Mouse (Mus musculus) testis, adult 2 months (tissue): ENCODE data around the gene Gcc1. TPM values are rescaled to one million over a fixed set of nuclear protein-coding genes. Genes with fewer than 3 reads are reported as not detected.

Experiments
- H3K27ac ChIP-seq: fragments of 200-500 bp; 2 replicates; pipeline ENCODE4 v1.5.1; 2012; ENCODE audit warnings: low read depth, low read length; ENCODE audit not compliant: control insufficient read depth, insufficient read depth
- H3K27me3 ChIP-seq: fragments of 200-500 bp; 2 replicates; pipeline ENCODE4 v1.6.1; 2012; ENCODE audit warnings: mild to moderate bottlenecking, low read length, moderate library complexity; ENCODE audit not compliant: control insufficient read depth, insufficient read depth
- H3K36me3 ChIP-seq: fragments of 200-500 bp; 2 replicates; pipeline ENCODE4 v1.6.1; 2012; ENCODE audit warnings: mild to moderate bottlenecking, low read length; ENCODE audit not compliant: control insufficient read depth, insufficient read depth
- H3K4me1 ChIP-seq: fragments of 200-500 bp; 2 replicates; pipeline ENCODE4 v1.6.1; 2012; ENCODE audit warnings: low read length; ENCODE audit not compliant: control insufficient read depth, insufficient read depth
- H3K4me3 ChIP-seq: fragments of 200-500 bp; 2 replicates; pipeline ENCODE4 v1.5.1; 2012; ENCODE audit warnings: low read depth, mild to moderate bottlenecking, low read length, moderate library complexity, mixed read lengths; ENCODE audit not compliant: control insufficient read depth
- CTCF ChIP-seq: fragments of 200-500 bp; IDR thresholded peaks from 2 replicates; pipeline ENCODE4 v1.5.1; 2012; ENCODE audit warnings: low read depth, mild to moderate bottlenecking, inconsistent platforms, low read length, moderate library complexity; ENCODE audit not compliant: control insufficient read depth, insufficient read depth, insufficient replicate concordance
- POLR2A ChIP-seq: fragments of 200-500 bp; IDR thresholded peaks from 2 replicates; pipeline ENCODE4 v1.6.1; 2012; ENCODE audit warnings: low read depth, mild to moderate bottlenecking, inconsistent platforms, low read length, moderate library complexity; ENCODE audit not compliant: control insufficient read depth
- polyA plus RNA-seq: library from polyadenylated mRNA; depleted of rRNA; stranded (reverse); fragments of >200 nt; gene quantifications from 2 replicates; pipeline ENCODE4 v1.2.3, GENCODE M21; 2012

Gcc1 gene
- polyA plus RNA-seq, 1 experiment: 12.1 TPM

DNA sequence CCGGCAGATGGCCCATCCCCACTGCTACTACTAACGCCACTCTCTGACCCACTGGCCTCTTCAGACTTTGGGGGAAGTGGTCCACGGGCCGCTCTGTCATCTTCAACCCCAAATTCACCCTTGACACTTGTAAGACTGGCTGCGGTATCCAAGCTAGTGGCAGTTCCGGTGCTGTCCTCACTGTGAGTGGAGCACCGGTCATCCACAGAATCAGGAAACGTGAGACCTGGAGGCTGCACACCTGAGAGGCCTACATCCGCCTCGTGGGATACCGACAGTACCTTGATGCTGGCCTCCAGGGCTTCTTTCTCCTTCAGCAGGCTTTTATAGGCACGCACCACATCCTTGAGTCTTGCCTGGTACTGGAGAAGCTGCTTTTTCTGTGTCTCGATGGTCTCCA, 7.3 kb downstream of the Gcc1 start:
- Histone ChIP-seq H3K36me3 (no peaks in the 10 kb centered on the region), H3K4me1 (peaks cover 20% of the 10 kb centered on the region), H3K27ac (peak overlapping the region; percentile 88), H3K27me3 (no peaks in the 10 kb centered on the region), H3K4me3 (peak overlapping the region; percentile 92)
- TF ChIP-seq CTCF: no peak
- TF ChIP-seq POLR2A: no peak

DNA sequence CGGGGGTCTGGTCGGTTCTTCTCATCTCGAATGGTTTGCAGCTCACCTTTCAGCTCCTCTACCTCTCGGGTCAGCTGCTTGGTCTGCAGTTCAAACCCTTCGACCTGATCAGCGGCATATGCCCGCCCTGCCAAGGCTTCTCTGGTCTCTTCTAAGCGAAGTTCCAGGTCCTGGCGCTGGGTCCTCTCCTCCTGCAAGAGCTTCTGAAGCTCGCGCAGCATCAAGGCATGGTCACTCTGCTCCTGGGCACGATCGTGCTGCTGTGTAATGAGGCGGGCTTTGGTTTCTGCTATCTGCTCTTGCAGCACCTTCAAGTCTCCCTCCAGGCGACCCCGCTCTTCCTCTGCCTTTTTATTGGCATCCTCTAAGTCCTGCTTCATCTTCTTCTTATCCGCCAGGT, 7.8 kb downstream of the Gcc1 start:
- H3K36me3 ChIP-seq: peaks cover 1% of the 10 kb centered on the region; the same call in 1 of the 2 replicates
- TF ChIP-seq POLR2A (no peak), CTCF (no peak)
- peak overlapping the region; percentile 92 for H3K4me3 ChIP-seq
- H3K4me1 ChIP-seq: peaks cover 20% of the 10 kb centered on the region
- no peak overlapping the region for H3K27ac ChIP-seq
- H3K27me3 ChIP-seq: no peaks in the 10 kb centered on the region

GRCm38 (mm10) chr6:28419673-28420072, 8.5 kb downstream of the Gcc1 start:
- TF ChIP-seq CTCF (no peak), POLR2A (no peak)
- Histone ChIP-seq H3K4me3 (peak overlapping the region; percentile 92), H3K27ac (no peak overlapping the region; the same call in 1 of the 2 replicates), H3K27me3 (no peaks in the 10 kb centered on the region), H3K36me3 (peaks cover 1% of the 10 kb centered on the region; the same call in 1 of the 2 replicates), H3K4me1 (peaks cover 20% of the 10 kb centered on the region)

DNA sequence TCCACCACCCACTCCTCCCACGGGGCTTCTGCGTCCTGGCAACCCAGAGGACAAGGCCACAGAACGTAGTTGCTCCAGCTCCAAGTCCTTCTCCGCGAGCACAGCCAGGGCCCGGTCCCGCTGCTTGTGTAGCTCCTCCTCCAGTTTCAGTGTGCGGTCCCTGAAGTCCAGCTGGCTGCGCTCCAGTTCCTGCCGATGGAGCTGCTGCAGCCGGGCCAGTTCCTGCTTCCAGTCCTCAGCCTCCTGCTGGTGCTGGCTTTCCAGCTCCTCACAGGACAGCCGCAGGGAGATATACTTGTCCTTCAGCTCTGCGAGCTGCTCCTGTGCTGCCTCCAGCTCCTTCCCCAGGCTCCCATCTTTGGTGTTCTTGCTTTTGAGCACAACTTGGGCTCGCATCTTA, 9.7 kb downstream of the Gcc1 start:
- Histone ChIP-seq H3K4me3 (peak overlapping the region; percentile 0), H3K27me3 (no peaks in the 10 kb centered on the region), H3K36me3 (peaks cover 1% of the 10 kb centered on the region; the same call in 1 of the 2 replicates), H3K27ac (no peak overlapping the region), H3K4me1 (peaks cover 20% of the 10 kb centered on the region)
- TF ChIP-seq CTCF (no peak), POLR2A (no peak)

- no peak overlapping the region for H3K4me3 ChIP-seq
- H3K27ac ChIP-seq: no peak overlapping the region
- H3K27me3 ChIP-seq: no peaks in the 10 kb centered on the region
- peaks cover 17% of the 10 kb centered on the region for H3K4me1 ChIP-seq
- TF ChIP-seq CTCF: no peak
- no peak for TF ChIP-seq POLR2A
- peaks cover 1% of the 10 kb centered on the region; the same call in 1 of the 2 replicates for H3K36me3 ChIP-seq
Observed at GRCm38 (mm10) chr6:28416981-28417380, 11.2 kb downstream of the Gcc1 start.

DNA sequence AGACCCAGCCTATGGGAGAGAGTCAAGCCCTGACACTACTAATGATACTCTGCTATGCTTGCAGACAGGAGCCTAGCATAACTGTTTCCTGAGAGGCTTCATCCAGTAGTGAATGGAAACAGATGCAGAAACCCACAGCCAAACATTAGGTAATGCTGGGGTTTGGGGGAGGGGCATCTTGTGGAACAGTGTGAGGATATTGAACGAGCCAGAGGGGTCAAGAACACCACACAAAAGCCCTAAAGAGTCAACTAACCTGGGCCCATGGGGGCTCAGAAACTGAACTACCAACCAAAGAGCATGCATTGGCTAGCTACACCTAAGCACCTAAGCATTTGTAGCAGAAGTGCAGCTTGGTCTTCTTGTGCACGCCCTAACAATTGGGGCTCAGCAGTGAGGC, 17.0 kb downstream of the Gcc1 start:
- H3K4me1 ChIP-seq: no peaks in the 10 kb centered on the region
- H3K27me3 ChIP-seq: no peaks in the 10 kb centered on the region
- H3K27ac ChIP-seq: no peak overlapping the region
- no peak overlapping the region for H3K4me3 ChIP-seq
- peaks cover 1% of the 10 kb centered on the region; the same call in 1 of the 2 replicates for H3K36me3 ChIP-seq
- no peak for TF ChIP-seq POLR2A
- no peak for TF ChIP-seq CTCF

- TF ChIP-seq POLR2A: no peak
- no peak for TF ChIP-seq CTCF
- H3K4me1 ChIP-seq: no peaks in the 10 kb centered on the region
- no peak overlapping the region for H3K27ac ChIP-seq
- H3K27me3 ChIP-seq: no peaks in the 10 kb centered on the region
- H3K36me3 ChIP-seq: no peaks in the 10 kb centered on the region
- no peak overlapping the region for H3K4me3 ChIP-seq
Observed at GRCm38 (mm10) chr6:28410053-28410452, 18.1 kb downstream of the Gcc1 start.

GRCm38 (mm10) chr6:28399791-28400190, 28.4 kb downstream of the Gcc1 start:
- no peak overlapping the region for H3K27ac ChIP-seq
- peaks cover 9% of the 10 kb centered on the region for H3K4me1 ChIP-seq
- TF ChIP-seq POLR2A (no peak), CTCF (no peak; the same call in 1 of the 2 replicates)
- H3K4me3 ChIP-seq: no peak overlapping the region
- no peaks in the 10 kb centered on the region for H3K36me3 ChIP-seq
- peaks cover 2% of the 10 kb centered on the region; the same call in 1 of the 2 replicates for H3K27me3 ChIP-seq
